Mouse (Mus musculus) spleen, adult 2 months (tissue): ENCODE data around the gene Sfta2.

Source experiments
- CTCF ChIP-seq: fragments of 200-500 bp; IDR thresholded peaks from 2 replicates; pipeline ENCODE4 v1.5.1; 2011; ENCODE audit warnings: mild to moderate bottlenecking, inconsistent platforms; ENCODE audit not compliant: insufficient read depth, insufficient read length, insufficient replicate concordance; ENCODE audit errors: extremely low read depth
- POLR2A ChIP-seq: fragments of 200-500 bp; IDR thresholded peaks from 2 replicates; pipeline ENCODE4 v1.6.1; 2011; ENCODE audit warnings: low read depth, low read length, inconsistent platforms

GRCm38 (mm10) chr17:35665957-35666515 lies 64.7 kb downstream of the Sfta2 start:
- TF ChIP-seq CTCF (peak; percentile 27; the same call in 1 of the 2 replicates), POLR2A (no peak)
